Mouse (Mus musculus) cerebellum, postnatal 25 days (tissue): Measurements from ENCODE around the gene Cybrd1.

Experiments used
- DNase-seq, 2 experiments: peaks; one replicate each; pipeline ENCODE4 v3.0.0; 2021; ENCODE audit warnings: mixed read lengths in 2 of 2

Gene Cybrd1

GRCm38 (mm10) chr2:71123591-71123990 is 5.9 kb downstream of the Cybrd1 start:
- DNase-seq: no peak

GRCm38 (mm10) chr2:71127779-71128534 is 10.2 kb downstream of the Cybrd1 start:
- no peak for DNase-seq

- no peak for DNase-seq
Observed at GRCm38 (mm10) chr2:71130366-71130765, 12.6 kb downstream of the Cybrd1 start.

DNA sequence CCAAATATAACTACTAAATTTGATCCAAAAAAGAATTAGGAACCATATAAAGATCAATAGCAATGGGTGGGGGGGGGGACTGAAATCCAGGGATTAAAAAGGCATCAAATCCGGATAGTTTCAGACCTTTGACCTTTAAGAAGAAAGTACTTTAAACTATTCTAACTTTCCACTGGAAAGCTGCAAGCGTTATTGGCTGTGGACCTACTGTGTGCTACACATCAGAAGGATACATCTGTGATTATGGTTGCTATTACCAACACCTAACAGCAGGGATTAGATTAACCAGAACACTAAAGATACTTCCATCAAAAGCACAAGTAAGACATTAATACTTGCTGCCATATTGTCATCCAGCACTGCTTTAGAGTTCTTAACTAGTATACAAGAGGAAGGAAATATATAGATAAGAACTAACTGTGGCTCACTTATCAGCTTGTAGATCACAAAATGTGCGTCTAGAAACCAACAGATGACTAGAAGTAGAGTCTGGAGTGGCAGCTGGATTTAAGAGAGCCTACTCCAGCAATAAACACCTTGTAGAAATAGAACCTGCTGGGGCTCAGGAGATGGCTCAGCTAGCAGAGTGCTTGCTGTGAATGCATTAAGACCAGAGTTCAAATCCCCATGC is 14.3 kb downstream of the Cybrd1 start:
- no peak for DNase-seq

- no peak for DNase-seq
Observed at GRCm38 (mm10) chr2:71134041-71134505, 16.4 kb downstream of the Cybrd1 start.

GRCm38 (mm10) chr2:71134836-71135235 is 17.1 kb downstream of the Cybrd1 start:
- DNase-seq: no peak

- no peak for DNase-seq
Observed at GRCm38 (mm10) chr2:71140622-71141021, 22.9 kb downstream of the Cybrd1 start.

DNA sequence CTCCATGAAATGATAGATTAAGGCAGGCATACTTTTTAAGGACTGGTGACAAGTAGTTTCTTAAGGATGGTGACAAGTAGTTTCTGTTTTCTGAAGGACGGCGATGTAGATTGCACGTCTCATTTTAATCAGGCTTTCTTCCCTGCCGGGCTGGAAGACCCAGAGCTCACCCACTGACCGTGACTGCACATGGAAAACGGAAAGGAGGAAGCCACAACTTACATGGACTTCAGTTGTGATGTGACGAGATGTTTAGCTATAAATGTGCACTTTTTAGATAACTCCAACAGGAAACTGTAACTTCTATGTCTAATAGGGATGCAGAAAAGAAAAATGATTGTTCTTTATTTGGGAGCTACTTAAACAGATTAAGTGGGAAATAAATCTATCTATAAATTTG is 24.7 kb downstream of the Cybrd1 start:
- DNase-seq: no peak

- DNase-seq: no peak
Observed at GRCm38 (mm10) chr2:71145853-71146252, 28.1 kb downstream of the Cybrd1 start.

DNA sequence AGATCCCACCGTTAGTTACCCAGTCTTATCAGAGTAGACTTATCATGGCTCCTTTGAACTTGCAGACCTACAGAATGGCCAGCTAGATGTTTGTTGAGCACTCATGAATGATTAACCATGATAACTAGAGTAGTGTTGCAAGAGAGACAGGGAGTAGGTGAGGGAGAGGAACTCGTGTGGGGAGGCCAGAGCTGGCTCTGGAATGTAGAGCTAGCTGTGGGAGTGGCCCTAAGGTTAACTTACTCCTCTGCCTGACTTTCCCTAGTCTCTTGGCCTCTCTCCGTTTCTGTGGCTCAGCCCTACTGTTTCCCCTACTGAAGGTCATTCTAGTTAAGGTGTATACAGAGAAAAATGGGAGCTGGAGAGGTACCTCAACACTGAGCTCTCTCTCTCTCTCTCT is 28.5 kb downstream of the Cybrd1 start:
- no peak for DNase-seq

- DNase-seq: no peak
Observed at GRCm38 (mm10) chr2:71147816-71148215, 30.1 kb downstream of the Cybrd1 start.

- no peak for DNase-seq
Observed at GRCm38 (mm10) chr2:71152170-71152569, 34.4 kb downstream of the Cybrd1 start.

DNA sequence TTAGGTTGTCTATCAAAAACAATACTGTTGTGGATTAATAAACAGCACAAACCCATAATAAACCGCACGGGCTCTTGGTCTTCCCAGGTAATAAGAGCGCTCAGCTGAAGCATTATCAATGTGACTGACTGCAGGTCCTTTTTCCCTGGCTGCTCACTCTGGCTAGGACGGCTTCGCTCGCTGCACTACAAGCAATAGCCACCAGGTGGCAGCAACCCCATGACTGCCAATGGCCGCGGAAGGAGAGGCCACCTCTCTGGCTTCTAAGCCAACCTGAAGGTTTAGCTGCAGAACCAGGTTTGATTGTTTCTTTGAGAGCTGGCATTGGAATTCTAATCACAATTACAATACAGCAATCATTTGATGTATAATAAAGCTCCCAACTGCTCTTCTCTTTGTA is 37.8 kb downstream of the Cybrd1 start:
- DNase-seq: peak; percentile 85 to 89

DNA sequence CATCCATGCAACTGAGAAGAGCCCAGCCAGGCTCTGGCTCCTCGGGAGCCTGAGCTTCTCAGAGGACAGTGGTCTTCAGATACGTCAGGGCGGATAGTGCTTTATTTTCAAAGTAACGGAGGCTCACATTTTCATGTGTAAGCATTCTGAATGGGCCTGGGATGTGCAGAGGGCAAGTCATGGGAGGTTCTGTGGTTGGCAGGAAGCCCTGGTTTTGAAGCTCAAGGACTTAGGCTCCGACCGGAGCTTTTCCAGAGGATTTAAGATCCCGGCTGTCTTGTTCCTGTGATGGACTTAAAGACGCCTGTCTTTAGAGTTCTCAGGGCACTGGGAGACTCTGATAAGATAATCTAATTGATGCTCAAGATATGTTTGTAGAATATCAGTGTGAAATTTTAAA is 38.7 kb downstream of the Cybrd1 start:
- no peak for DNase-seq

DNA sequence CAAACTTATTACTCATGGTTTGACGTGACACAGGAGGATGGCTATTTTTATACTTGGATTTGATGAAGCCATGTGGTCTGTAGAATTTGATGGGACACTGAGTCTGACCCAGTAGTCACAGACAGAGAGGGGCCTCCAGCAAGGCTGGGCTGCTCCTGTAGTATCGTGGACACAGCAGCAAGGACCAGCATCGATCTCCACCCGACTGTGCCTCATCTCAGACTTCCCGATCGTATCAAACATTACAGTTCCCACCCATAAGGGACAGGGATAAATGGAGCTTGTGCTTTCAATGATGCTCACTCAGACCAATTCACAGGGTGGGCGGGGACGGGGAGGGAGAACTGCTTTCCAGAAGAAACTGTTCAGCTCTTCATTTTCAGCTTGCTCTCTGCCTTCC is 40.2 kb downstream of the Cybrd1 start:
- no peak for DNase-seq

GRCm38 (mm10) chr2:71159576-71160306 is 42.0 kb downstream of the Cybrd1 start:
- no peak for DNase-seq

DNA sequence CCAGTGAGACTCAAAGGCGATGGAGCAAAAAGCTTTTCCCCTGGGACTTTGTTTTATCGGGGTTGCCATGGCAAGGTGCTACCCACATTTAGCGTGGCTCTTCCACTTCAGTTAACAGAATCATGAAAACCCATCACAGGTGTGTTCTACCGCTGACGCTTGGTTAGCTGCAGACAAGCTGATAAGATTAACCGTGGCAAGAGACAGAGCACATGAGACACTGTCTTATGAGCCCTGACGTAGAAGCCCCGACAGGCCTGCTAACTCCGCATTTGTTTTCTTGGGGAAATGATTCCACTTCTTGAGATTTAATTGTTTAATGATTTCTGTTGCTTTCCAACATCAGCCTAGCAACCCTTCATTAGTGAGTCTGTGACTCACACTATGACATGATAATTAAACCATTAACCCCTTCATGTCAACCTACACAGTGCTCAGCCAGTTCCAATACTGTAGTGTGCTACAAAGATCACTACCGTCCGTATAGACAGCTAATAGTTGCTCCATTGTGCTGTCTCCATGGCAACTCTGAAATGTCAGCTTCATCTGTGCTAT is 42.7 kb downstream of the Cybrd1 start:
- no peak for DNase-seq

GRCm38 (mm10) chr2:71161558-71161957 is 43.8 kb downstream of the Cybrd1 start:
- DNase-seq: no peak

DNA sequence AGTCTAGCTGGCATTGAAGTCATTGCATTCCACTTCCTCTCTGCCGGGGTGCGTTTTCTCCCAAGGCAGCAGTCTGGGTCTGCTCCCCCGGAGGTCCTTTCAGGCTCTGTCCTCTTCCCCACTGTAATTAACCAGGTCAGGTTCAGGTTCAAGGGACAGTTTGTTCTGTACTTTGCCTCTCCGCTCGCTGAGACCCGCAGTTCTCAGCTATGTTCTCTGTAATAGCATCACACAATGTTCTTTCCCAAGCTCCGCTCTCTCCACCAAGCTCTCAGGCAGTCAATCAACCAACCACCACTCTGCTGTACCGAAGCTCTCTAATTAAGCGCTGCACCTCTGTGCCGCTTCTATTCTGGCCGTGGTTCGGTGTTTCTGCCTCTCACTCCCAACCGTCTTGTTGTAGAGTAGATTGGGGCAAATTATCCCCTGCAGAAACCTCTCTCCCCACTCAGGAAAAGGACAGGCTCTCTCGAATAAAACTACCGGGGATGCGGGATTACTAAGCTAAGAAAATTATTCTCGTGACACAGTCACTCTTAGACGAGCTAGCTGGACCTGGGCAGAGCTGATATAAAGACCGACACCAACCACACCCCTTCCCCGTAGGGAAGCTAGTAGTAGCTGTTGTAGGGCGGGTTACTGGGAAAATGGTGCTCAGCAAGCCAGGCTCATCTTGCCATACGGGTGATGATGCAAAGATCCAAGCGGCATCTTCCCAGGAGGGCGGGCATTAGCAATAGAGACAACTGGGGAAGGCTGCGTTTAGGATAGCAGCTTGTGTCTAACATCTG is 45.3 kb downstream of the Cybrd1 start:
- no peak for DNase-seq

- no peak for DNase-seq
Observed at GRCm38 (mm10) chr2:71167211-71167610, 49.5 kb downstream of the Cybrd1 start.

GRCm38 (mm10) chr2:71168461-71169021 is 50.8 kb downstream of the Cybrd1 start:
- no peak for DNase-seq

- DNase-seq: no peak
Observed at GRCm38 (mm10) chr2:71173031-71173430, 55.3 kb downstream of the Cybrd1 start.
